Mouse (Mus musculus) liver, postnatal 0 days (tissue): ENCODE results near the gene B4galt3.

Source experiments
- CTCF ChIP-seq: sonication (generic); IDR thresholded peaks from 2 replicates; pipeline ENCODE4 v1.5.1; 2016; ENCODE audit warnings: antibody characterized with exemption, low read depth
- EP300 ChIP-seq: IDR thresholded peaks from 2 replicates; pipeline ENCODE4 v1.6.1; 2016; ENCODE audit warnings: antibody characterized with exemption, low read depth, mild to moderate bottlenecking

DNA sequence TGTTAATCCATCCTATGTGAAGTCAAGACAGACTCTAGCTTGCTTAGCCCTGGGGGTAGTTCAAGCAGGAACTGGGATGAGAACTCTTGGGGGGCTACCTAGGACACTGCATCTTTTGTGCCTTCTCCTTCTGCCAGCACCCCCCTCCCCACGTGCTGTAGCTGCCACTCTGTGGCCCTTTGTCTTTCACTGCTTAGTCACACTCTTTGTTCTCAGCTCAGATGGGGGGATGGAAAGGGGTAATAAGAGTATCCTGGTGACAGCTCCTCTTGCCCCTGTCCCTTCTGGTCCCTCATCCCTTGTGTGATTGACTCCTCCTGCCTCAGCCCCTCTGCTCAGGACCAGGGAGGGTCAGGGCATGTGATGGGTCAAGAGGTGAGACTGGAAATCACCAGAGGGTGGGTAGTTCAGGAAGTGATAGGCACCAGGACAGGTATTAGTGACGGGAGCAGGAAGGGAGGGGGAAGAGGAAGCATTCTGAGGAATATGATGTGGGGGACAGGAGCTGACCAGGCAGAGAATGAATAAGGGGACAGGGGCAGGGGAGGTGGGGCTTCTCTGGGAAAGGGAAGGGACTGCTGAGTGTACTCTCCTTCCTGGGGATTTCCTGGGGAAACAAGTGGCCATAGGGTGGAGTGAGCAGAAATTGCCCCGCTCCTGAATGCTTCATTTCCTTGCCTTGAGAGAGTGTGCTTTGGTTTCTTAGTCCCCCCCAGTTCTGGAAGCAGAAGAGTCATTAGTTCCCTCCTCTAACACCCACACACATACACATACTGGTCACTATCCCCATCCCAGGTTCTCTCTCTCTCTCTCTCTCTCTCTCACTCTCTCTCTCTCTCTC, 21.5 kb upstream of the B4galt3 start:
- TF ChIP-seq EP300 (no peak), CTCF (no peak)
